Mouse (Mus musculus) limb, embryonic 12.5 days (tissue): ENCODE data around the gene Wscd2. TPM values are rescaled to one million over a fixed set of nuclear protein-coding genes. Genes with fewer than 3 reads are reported as not detected.

Source experiments
- ATAC-seq: fragments of 200-750 bp; cut with Nextera tagmentation; 2 replicates; pipeline ENCODE4 v1.8.0; 2017; ENCODE audit warnings: low read depth, moderate TSS enrichment; ENCODE audit not compliant: insufficient number of reproducible peaks, insufficient read depth, low FRiP score, low TSS enrichment
- H3K27ac ChIP-seq: fragments of 300-500 bp; sonication (generic); 2 replicates; pipeline ENCODE4 v1.5.1; 2016; ENCODE audit warnings: mild to moderate bottlenecking, moderate library complexity
- H3K27me3 ChIP-seq: fragments of 300-500 bp; sonication (generic); 2 replicates; pipeline ENCODE4 v1.6.1; 2016; ENCODE audit warnings: mild to moderate bottlenecking, moderate library complexity
- H3K36me3 ChIP-seq: fragments of 300-500 bp; sonication (generic); 2 replicates; pipeline ENCODE4 v1.6.1; 2016; ENCODE audit warnings: mild to moderate bottlenecking, moderate library complexity
- H3K4me1 ChIP-seq: fragments of 300-500 bp; sonication (generic); replicated peaks from 2 replicates; pipeline ENCODE4 v1.6.1; 2016
- H3K4me2 ChIP-seq: fragments of 300-500 bp; sonication (generic); 2 replicates; pipeline ENCODE4 v1.6.1; 2016; ENCODE audit warnings: mild to moderate bottlenecking, moderate library complexity
- H3K4me3 ChIP-seq: fragments of 300-500 bp; sonication (generic); replicated peaks from 2 replicates; pipeline ENCODE4 v1.5.1; 2016; ENCODE audit warnings: mild to moderate bottlenecking
- H3K9ac ChIP-seq: fragments of 300-500 bp; sonication (generic); replicated peaks from 2 replicates; pipeline ENCODE4 v1.6.1; 2016; ENCODE audit warnings: mild to moderate bottlenecking, moderate library complexity
- H3K9me3 ChIP-seq: fragments of 300-500 bp; sonication (generic); 2 replicates; pipeline ENCODE4 v1.6.1; 2016; ENCODE audit warnings: mild to moderate bottlenecking, moderate library complexity
- WGBS: fragments of 180-500 bp; shearing (Covaris S2); methylation state at CpG from one replicate; pipeline ENCODE4 v1.1.7; 2016; 5-methylcytosine and 5-hydroxymethylcytosine counted together
- polyA plus RNA-seq: library from polyadenylated mRNA; unstranded; fragments of >200 nt; fragmentation: Nextera tagmentation; extraction: Ambion mirVana; gene quantifications from 2 replicates; pipeline ENCODE4 v1.2.1, GENCODE M21; 2016

The Wscd2 gene
- polyA plus RNA-seq, 1 experiment from 2014 or later: 5.4 TPM

- Histone ChIP-seq H3K9me3 (0 out of 2 replicates have a peak, but pooled peaks cover 6% of the 10 kb centered on the region), H3K4me1 (peaks cover 10% of the 10 kb centered on the region), H3K4me3 (no peak overlapping the region), H3K27me3 (no peaks in the 10 kb centered on the region; the same call in 1 of the 2 replicates), H3K4me2 (no peak overlapping the region), H3K9ac (no peak overlapping the region), H3K27ac (no peak overlapping the region), H3K36me3 (no peaks in the 10 kb centered on the region)
- 85% methylated on average over 5 of the region's 5 CpGs for WGBS
- ATAC-seq: no peak
Measured at GRCm38 (mm10) chr5:113479075-113479474, 11.1 kb upstream of the Wscd2 start.

GRCm38 (mm10) chr5:113480451-113480850, 9.7 kb upstream of the Wscd2 start:
- Histone ChIP-seq H3K4me2 (no peak overlapping the region), H3K9me3 (0 out of 2 replicates have a peak, but pooled peaks cover 2% of the 10 kb centered on the region), H3K27ac (no peak overlapping the region), H3K27me3 (peaks cover 3% of the 10 kb centered on the region; the same call in 1 of the 2 replicates), H3K4me1 (peaks cover 10% of the 10 kb centered on the region), H3K4me3 (no peak overlapping the region), H3K36me3 (no peaks in the 10 kb centered on the region), H3K9ac (no peak overlapping the region)
- WGBS: 62% methylated on average over 5 of the region's 5 CpGs
- no peak for ATAC-seq

GRCm38 (mm10) chr5:113485584-113486162, 4.5 kb upstream of the Wscd2 start:
- Histone ChIP-seq H3K4me3 (no peak overlapping the region), H3K4me1 (no peaks in the 10 kb centered on the region), H3K9ac (no peak overlapping the region), H3K9me3 (no peaks in the 10 kb centered on the region), H3K4me2 (no peak overlapping the region), H3K27ac (no peak overlapping the region), H3K27me3 (peaks cover 37% of the 10 kb centered on the region), H3K36me3 (no peaks in the 10 kb centered on the region)
- WGBS: 72% methylated on average over 11 of the region's 11 CpGs
- ATAC-seq: no peak

GRCm38 (mm10) chr5:113487879-113488278, 2.3 kb upstream of the Wscd2 start:
- ATAC-seq: no peak
- H3K36me3 ChIP-seq: no peaks in the 10 kb centered on the region
- H3K9me3 ChIP-seq: no peaks in the 10 kb centered on the region
- H3K9ac ChIP-seq: no peak overlapping the region
- no peak overlapping the region for H3K4me2 ChIP-seq
- H3K27ac ChIP-seq: no peak overlapping the region
- peaks cover 17% of the 10 kb centered on the region for H3K4me1 ChIP-seq
- H3K27me3 ChIP-seq: peaks cover 58% of the 10 kb centered on the region
- no peak overlapping the region for H3K4me3 ChIP-seq
- WGBS: 74% methylated on average over 8 of the region's 8 CpGs

GRCm38 (mm10) chr5:113489617-113490016, 516 bp upstream of the Wscd2 start:
- peaks cover 22% of the 10 kb centered on the region for H3K4me1 ChIP-seq
- no peaks in the 10 kb centered on the region for H3K36me3 ChIP-seq
- H3K4me3 ChIP-seq: no peak overlapping the region
- H3K27ac ChIP-seq: no peak overlapping the region
- H3K4me2 ChIP-seq: no peak overlapping the region
- no peak overlapping the region for H3K9ac ChIP-seq
- H3K27me3 ChIP-seq: peaks cover 72% of the 10 kb centered on the region
- H3K9me3 ChIP-seq: no peaks in the 10 kb centered on the region
- WGBS: 95% methylated on average over 9 of the region's 9 CpGs
- no peak for ATAC-seq

GRCm38 (mm10) chr5:113490467-113491260, 531 bp downstream of the Wscd2 start:
- Histone ChIP-seq H3K9me3 (no peaks in the 10 kb centered on the region), H3K4me2 (peak overlapping the region; percentile 92), H3K4me1 (peaks cover 22% of the 10 kb centered on the region), H3K27me3 (peaks cover 66% of the 10 kb centered on the region), H3K27ac (peak overlapping the region; percentile 64; the same call in 1 of the 2 replicates), H3K4me3 (peak overlapping the region; percentile 57), H3K9ac (peak overlapping the region; percentile 75), H3K36me3 (no peaks in the 10 kb centered on the region)
- WGBS: 2% methylated on average over 58 of the region's 63 CpGs
- peak; percentile 80 for ATAC-seq

GRCm38 (mm10) chr5:113491552-113491951, 1.4 kb downstream of the Wscd2 start:
- WGBS: 62% methylated on average over 4 of the region's 4 CpGs
- ATAC-seq: no peak
- Histone ChIP-seq H3K27me3 (peaks cover 66% of the 10 kb centered on the region), H3K4me1 (peaks cover 22% of the 10 kb centered on the region), H3K36me3 (no peaks in the 10 kb centered on the region), H3K27ac (no peak overlapping the region), H3K4me3 (peak overlapping the region; percentile 57), H3K9me3 (no peaks in the 10 kb centered on the region), H3K9ac (peak overlapping the region; percentile 75; the same call in 1 of the 2 replicates), H3K4me2 (peak overlapping the region; percentile 92)

GRCm38 (mm10) chr5:113491988-113492387, 1.9 kb downstream of the Wscd2 start:
- WGBS: 92% methylated on average over 3 of the region's 3 CpGs
- Histone ChIP-seq H3K27me3 (peaks cover 68% of the 10 kb centered on the region), H3K4me3 (no peak overlapping the region), H3K9ac (no peak overlapping the region), H3K27ac (no peak overlapping the region), H3K4me1 (peaks cover 22% of the 10 kb centered on the region), H3K4me2 (0 out of 2 replicates have a peak overlapping the region, but pooled peaks have one; percentile 92), H3K36me3 (no peaks in the 10 kb centered on the region), H3K9me3 (no peaks in the 10 kb centered on the region)
- ATAC-seq: no peak

GRCm38 (mm10) chr5:113492417-113493035, 2.4 kb downstream of the Wscd2 start:
- WGBS: 15% methylated on average over 7 of the region's 7 CpGs
- no peaks in the 10 kb centered on the region for H3K9me3 ChIP-seq
- peaks cover 22% of the 10 kb centered on the region for H3K4me1 ChIP-seq
- H3K9ac ChIP-seq: no peak overlapping the region
- H3K27ac ChIP-seq: no peak overlapping the region
- H3K27me3 ChIP-seq: peaks cover 72% of the 10 kb centered on the region
- H3K4me2 ChIP-seq: peak overlapping the region; percentile 23; the same call in 1 of the 2 replicates
- no peak overlapping the region for H3K4me3 ChIP-seq
- no peaks in the 10 kb centered on the region for H3K36me3 ChIP-seq
- 0 out of 2 replicates have a peak, but pooled peaks have one; percentile 41 for ATAC-seq

- Histone ChIP-seq H3K27ac (no peak overlapping the region), H3K36me3 (no peaks in the 10 kb centered on the region), H3K9ac (no peak overlapping the region), H3K4me2 (no peak overlapping the region), H3K27me3 (peaks cover 58% of the 10 kb centered on the region), H3K4me1 (peaks cover 22% of the 10 kb centered on the region), H3K4me3 (no peak overlapping the region), H3K9me3 (no peaks in the 10 kb centered on the region)
- no peak for ATAC-seq
- WGBS: 45% methylated on average over 8 of the region's 8 CpGs
Measured at GRCm38 (mm10) chr5:113493997-113494396, 3.9 kb downstream of the Wscd2 start.

GRCm38 (mm10) chr5:113496926-113497325, 6.8 kb downstream of the Wscd2 start:
- H3K4me1 ChIP-seq: peaks cover 13% of the 10 kb centered on the region

More at GRCm38 (mm10) chr5:113496926-113497325, 6.8 kb downstream of the Wscd2 start:
- H3K27me3 ChIP-seq: peaks cover 43% of the 10 kb centered on the region
- H3K9me3 ChIP-seq: no peaks in the 10 kb centered on the region
- H3K36me3 ChIP-seq: no peaks in the 10 kb centered on the region
- ATAC-seq: no peak
- H3K4me3 ChIP-seq: no peak overlapping the region
- 76% methylated on average over 3 of the region's 3 CpGs for WGBS
- no peak overlapping the region for H3K27ac ChIP-seq
- no peak overlapping the region for H3K4me2 ChIP-seq
- no peak overlapping the region for H3K9ac ChIP-seq
